Mouse (Mus musculus) MEL (cell line): Measurements from ENCODE around the gene Ambra1. TPM values are rescaled to one million over a fixed set of nuclear protein-coding genes. Genes with fewer than 3 reads are reported as not detected.

ENCODE experiments used
- DNase-seq: peaks from one replicate; pipeline ENCODE4 v3.0.0; 2011; ENCODE audit warnings: low read depth, low spot score
- H3K27ac ChIP-seq: 2 replicates; pipeline ENCODE4 v1.5.1; 2012; ENCODE audit warnings: low read depth, mild to moderate bottlenecking, control low read depth, low read length, moderate library complexity; ENCODE audit not compliant: control insufficient read depth
- H3K27me3 ChIP-seq, 2 experiments: fragments of 150-350 bp in 1 of 2; sonication (generic) in 1 of 2; 2 replicates each; pipeline ENCODE4 v1.6.1; 2012; ENCODE audit warnings: low read length in 2 of 2, mild to moderate bottlenecking in 2 of 2, improper control_type of control experiment in 1 of 2, moderate library complexity in 1 of 2; ENCODE audit not compliant: insufficient read depth in 2 of 2, control insufficient read depth in 1 of 2
- H3K36me3 ChIP-seq, 2 experiments: 2 replicates each; pipeline ENCODE4 v1.6.1; 2012 to 2014; ENCODE audit warnings: low read length in 2 of 2, improper control_type of control experiment in 1 of 2, inconsistent platforms in 1 of 2, mild to moderate bottlenecking in 1 of 2; ENCODE audit not compliant: insufficient read depth in 2 of 2, control insufficient read depth in 1 of 2
- H3K4me1 ChIP-seq, 2 experiments: fragments of 150-350 bp in 1 of 2; sonication (generic) in 1 of 2; 2 replicates each; pipeline ENCODE4 v1.6.1; 2012; ENCODE audit warnings: low read length in 2 of 2, improper control_type of control experiment in 1 of 2, mild to moderate bottlenecking in 1 of 2; ENCODE audit not compliant: insufficient read depth in 2 of 2, control insufficient read depth in 1 of 2
- H3K4me3 ChIP-seq, 2 experiments: fragments of 150-350 bp in 1 of 2; sonication (generic) in 1 of 2; 2 replicates each; pipeline ENCODE4 v1.5.1; 2012; ENCODE audit warnings: low read depth in 2 of 2, low read length in 2 of 2, mild to moderate bottlenecking in 2 of 2, moderate library complexity in 2 of 2, control low read depth in 1 of 2, improper control_type of control experiment in 1 of 2; ENCODE audit not compliant: control insufficient read depth in 1 of 2, insufficient read depth in 1 of 2
- H3K79me2 ChIP-seq: 2 replicates; pipeline ENCODE4 v1.6.1; 2012; ENCODE audit warnings: mild to moderate bottlenecking, low read length, moderate library complexity; ENCODE audit not compliant: control insufficient read depth, poor library complexity, insufficient read depth
- H3K9ac ChIP-seq: 2 replicates; pipeline ENCODE4 v1.6.1; 2012; ENCODE audit warnings: low read depth, mild to moderate bottlenecking, control low read depth, low read length, moderate library complexity; ENCODE audit not compliant: control insufficient read depth, poor library complexity, severe bottlenecking
- H3K9me3 ChIP-seq: fragments of 150-350 bp; sonication (generic); replicated peaks from 2 replicates; pipeline ENCODE4 v1.6.1; 2012; ENCODE audit warnings: mild to moderate bottlenecking, low read length, improper control_type of control experiment, moderate library complexity; ENCODE audit not compliant: insufficient read depth
- CHD2 ChIP-seq: IDR thresholded peaks from 2 replicates; pipeline ENCODE4 v1.6.1; 2011; ENCODE audit warnings: low read length, improper control_type of control experiment
- CTCF ChIP-seq, 3 experiments: IDR thresholded peaks in 2 of 3; conservative IDR thresholded peaks in 1 of 3; 2 replicates each; pipeline ENCODE4 v1.5.1; 2011 to 2012; ENCODE audit warnings: low read length in 3 of 3, low read depth in 2 of 3, mild to moderate bottlenecking in 2 of 3, improper control_type of control experiment in 1 of 3, inconsistent platforms in 1 of 3, mixed read lengths in 1 of 3, moderate library complexity in 1 of 3; ENCODE audit not compliant: control insufficient read depth in 1 of 3, insufficient read depth in 1 of 3, poor library complexity in 1 of 3, severe bottlenecking in 1 of 3
- E2F4 ChIP-seq: IDR thresholded peaks from 2 replicates; pipeline ENCODE4 v1.6.1; 2011; ENCODE audit warnings: low read depth, low read length, improper control_type of control experiment, borderline replicate concordance
- ELF1 ChIP-seq: IDR thresholded peaks from 2 replicates; pipeline ENCODE4 v1.6.1; 2014; ENCODE audit warnings: low read depth, mild to moderate bottlenecking, inconsistent platforms, low read length, improper control_type of control experiment, moderate library complexity
- EP300 ChIP-seq, 2 experiments: IDR thresholded peaks; 2 replicates each; pipeline ENCODE4 v1.6.1; 2011; ENCODE audit warnings: improper control_type of control experiment in 2 of 2, low read length in 2 of 2, low read depth in 1 of 2, mild to moderate bottlenecking in 1 of 2
- ETS1 ChIP-seq: IDR thresholded peaks from 2 replicates; pipeline ENCODE4 v1.6.1; 2012; ENCODE audit warnings: low read depth, mild to moderate bottlenecking, inconsistent platforms, low read length, improper control_type of control experiment, moderate library complexity
- GABPA ChIP-seq: IDR thresholded peaks from 2 replicates; pipeline ENCODE4 v1.6.1; 2012; ENCODE audit warnings: low read depth, mild to moderate bottlenecking, inconsistent platforms, low read length, improper control_type of control experiment, moderate library complexity
- GATA1 ChIP-seq: IDR thresholded peaks from 2 replicates; pipeline ENCODE4 v1.6.1; 2011; ENCODE audit warnings: low read depth, low read length, improper control_type of control experiment
- HCFC1 ChIP-seq: IDR thresholded peaks from 2 replicates; pipeline ENCODE4 v1.6.1; 2012; ENCODE audit warnings: low read depth, mild to moderate bottlenecking, inconsistent platforms, low read length, improper control_type of control experiment, moderate library complexity
- MAFK ChIP-seq: IDR thresholded peaks from 2 replicates; pipeline ENCODE4 v1.6.1; 2011; ENCODE audit warnings: low read depth, mild to moderate bottlenecking, low read length, improper control_type of control experiment, borderline replicate concordance
- MAX ChIP-seq: IDR thresholded peaks from 2 replicates; pipeline ENCODE4 v1.6.1; 2011; ENCODE audit warnings: low read length, improper control_type of control experiment
- MAZ ChIP-seq: IDR thresholded peaks from 2 replicates; pipeline ENCODE4 v1.6.1; 2012; ENCODE audit warnings: low read depth, mild to moderate bottlenecking, inconsistent platforms, low read length, improper control_type of control experiment
- MXI1 ChIP-seq: IDR thresholded peaks from 2 replicates; pipeline ENCODE4 v1.6.1; 2011; ENCODE audit warnings: mild to moderate bottlenecking, low read depth, low read length, improper control_type of control experiment
- MYC ChIP-seq: IDR thresholded peaks from 2 replicates; pipeline ENCODE4 v1.6.1; 2011; ENCODE audit warnings: low read depth, mild to moderate bottlenecking, low read length, improper control_type of control experiment, moderate library complexity
- NELFE ChIP-seq: IDR thresholded peaks from 2 replicates; pipeline ENCODE4 v1.6.1; 2011; ENCODE audit warnings: low read depth, low read length, improper control_type of control experiment
- NRF1 ChIP-seq: IDR thresholded peaks from 2 replicates; pipeline ENCODE4 v1.6.1; 2014; ENCODE audit warnings: low read depth, mild to moderate bottlenecking, inconsistent platforms, low read length, improper control_type of control experiment, moderate library complexity; ENCODE audit not compliant: poor library complexity, insufficient read depth, severe bottlenecking
- POLR2A ChIP-seq, 2 experiments: IDR thresholded peaks; 2 replicates each; pipeline ENCODE4 v1.6.1; 2011 to 2012; ENCODE audit warnings: low read length in 2 of 2, mild to moderate bottlenecking in 2 of 2, control low read depth in 1 of 2, improper control_type of control experiment in 1 of 2, low read depth in 1 of 2, moderate library complexity in 1 of 2; ENCODE audit not compliant: control insufficient read depth in 1 of 2, insufficient read depth in 1 of 2, poor library complexity in 1 of 2
- POLR2AphosphoS2 ChIP-seq: IDR thresholded peaks from 2 replicates; pipeline ENCODE4 v1.6.1; 2011; ENCODE audit warnings: low read length, improper control_type of control experiment
- RCOR1 ChIP-seq: IDR thresholded peaks from 2 replicates; pipeline ENCODE4 v1.6.1; 2012; ENCODE audit warnings: low read depth, mild to moderate bottlenecking, inconsistent platforms, low read length, improper control_type of control experiment
- SIN3A ChIP-seq: IDR thresholded peaks from 2 replicates; pipeline ENCODE4 v1.6.1; 2012; ENCODE audit warnings: low read length, improper control_type of control experiment, inconsistent platforms
- SMC3 ChIP-seq: IDR thresholded peaks from 2 replicates; pipeline ENCODE4 v1.6.1; 2011; ENCODE audit warnings: low read depth, low read length, improper control_type of control experiment
- TBP ChIP-seq: IDR thresholded peaks from 2 replicates; pipeline ENCODE4 v1.8.0; 2011; ENCODE audit warnings: low read depth, low read length, improper control_type of control experiment
- UBTF ChIP-seq: IDR thresholded peaks from 2 replicates; pipeline ENCODE4 v1.6.1; 2012; ENCODE audit warnings: low read depth, mild to moderate bottlenecking, inconsistent platforms, low read length, improper control_type of control experiment, moderate library complexity, borderline replicate concordance; ENCODE audit not compliant: insufficient read depth
- USF1 ChIP-seq: IDR thresholded peaks from 2 replicates; pipeline ENCODE4 v1.6.1; 2014; ENCODE audit warnings: low read depth, mild to moderate bottlenecking, inconsistent platforms, low read length, improper control_type of control experiment, moderate library complexity
- ZC3H11A ChIP-seq: IDR thresholded peaks from 2 replicates; pipeline ENCODE4 v1.6.1; 2012; ENCODE audit warnings: low read depth, mild to moderate bottlenecking, inconsistent platforms, low read length, improper control_type of control experiment
- ZKSCAN1 ChIP-seq: IDR thresholded peaks from 2 replicates; pipeline ENCODE4 v1.6.1; 2012; ENCODE audit warnings: low read depth, mild to moderate bottlenecking, inconsistent platforms, low read length, improper control_type of control experiment, moderate library complexity
- ZMIZ1 ChIP-seq: IDR thresholded peaks from 2 replicates; pipeline ENCODE4 v1.6.1; 2012; ENCODE audit warnings: low read depth, mild to moderate bottlenecking, inconsistent platforms, low read length, improper control_type of control experiment, moderate library complexity
- ZNF384 ChIP-seq: IDR thresholded peaks from 2 replicates; pipeline ENCODE4 v1.6.1; 2012; ENCODE audit warnings: low read depth, mild to moderate bottlenecking, inconsistent platforms, low read length, improper control_type of control experiment
- polyA plus RNA-seq, 2 experiments: library from polyadenylated mRNA; stranded (reverse) in 1 of 2; unstranded in 1 of 2; fragments of >175 nt in 1 of 2; fragments of >200 nt in 1 of 2; gene quantifications; 2 replicates each; pipeline versions ENCODE4 v1.2.1 to v1.2.4; 2012; ENCODE audit warnings: low replicate concordance in 2 of 2, low read depth in 1 of 2; ENCODE audit not compliant: insufficient read length in 2 of 2, insufficient read depth in 1 of 2, missing spikeins in 1 of 2
- total RNA-seq: library from RNA; depleted of rRNA; stranded (reverse); fragments of 300-350 nt; gene quantifications from 2 replicates; pipeline ENCODE4 v1.2.3, GENCODE M21; 2012

Gene Ambra1
- total and polyA plus RNA-seq, 3 experiments, result 14.6 to 24.7 TPM; not detected in 1

DNA sequence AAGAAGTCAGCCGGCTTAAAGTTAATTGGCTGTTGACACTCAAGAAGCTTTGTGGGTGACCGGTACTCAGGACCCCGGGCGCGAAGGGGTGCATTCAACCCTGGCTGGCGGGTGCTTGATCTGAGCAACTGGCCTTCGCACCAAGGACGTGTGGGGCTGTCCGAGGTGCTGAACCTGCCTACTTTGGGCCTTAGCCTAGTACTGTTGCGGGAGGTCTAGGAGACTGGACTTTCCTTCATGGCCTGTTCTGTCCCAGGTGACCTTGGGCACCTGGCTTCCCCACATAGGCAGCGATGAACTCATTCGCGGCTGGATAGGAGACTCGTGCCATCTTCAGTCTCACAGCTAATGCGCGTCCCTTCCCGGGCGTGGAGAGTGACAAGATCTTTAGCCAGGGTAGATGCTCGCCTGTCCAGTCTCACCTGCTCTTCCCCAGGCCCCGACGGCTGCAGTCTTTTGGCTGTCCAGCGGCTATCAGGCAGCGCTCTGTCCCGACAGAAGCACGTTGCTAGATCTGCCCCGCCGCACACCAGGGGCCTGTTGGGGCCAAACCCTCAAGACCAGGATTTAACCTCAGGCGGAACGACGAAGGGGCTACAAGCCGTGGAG is 191.4 kb downstream of the Ambra1 start:
- H3K9ac ChIP-seq, result no peak overlapping the region
- H3K4me1 ChIP-seq, result peaks cover 9 to 30% of the 10 kb centered on the region in 2 experiments
- H3K27me3 ChIP-seq, result no peaks in the 10 kb centered on the region
- no peak overlapping the region for H3K27ac ChIP-seq
- peaks cover 31% of the 10 kb centered on the region for H3K79me2 ChIP-seq
- DNase-seq, result peak; percentile 78
- peak; percentile 87 for TF ChIP-seq SIN3A
- 0 out of 2 replicates have a peak, but pooled peaks have one; percentile 32 for TF ChIP-seq POLR2AphosphoS2
- TF ChIP-seq E2F4, result no peak
- TF ChIP-seq EP300 (IDR thresholded peaks at IDR 0.05; ENCODE audit: low read depth in 1 of 2, low read length in 2 of 2), result 0 out of 4 replicates have a peak, but pooled peaks of 1 of the 2 experiments have one; percentile 6
- TF ChIP-seq MXI1, result peak; percentile 74; the same call in 1 of the 2 replicates
- no peak overlapping the region; a peak in 1 of 4 replicates for H3K4me3 ChIP-seq
- no peaks in the 10 kb centered on the region for H3K9me3 ChIP-seq
- peaks cover 0 to 16% of the 10 kb centered on the region in 2 experiments; a peak in 2 of 4 replicates for H3K36me3 ChIP-seq

DNA sequence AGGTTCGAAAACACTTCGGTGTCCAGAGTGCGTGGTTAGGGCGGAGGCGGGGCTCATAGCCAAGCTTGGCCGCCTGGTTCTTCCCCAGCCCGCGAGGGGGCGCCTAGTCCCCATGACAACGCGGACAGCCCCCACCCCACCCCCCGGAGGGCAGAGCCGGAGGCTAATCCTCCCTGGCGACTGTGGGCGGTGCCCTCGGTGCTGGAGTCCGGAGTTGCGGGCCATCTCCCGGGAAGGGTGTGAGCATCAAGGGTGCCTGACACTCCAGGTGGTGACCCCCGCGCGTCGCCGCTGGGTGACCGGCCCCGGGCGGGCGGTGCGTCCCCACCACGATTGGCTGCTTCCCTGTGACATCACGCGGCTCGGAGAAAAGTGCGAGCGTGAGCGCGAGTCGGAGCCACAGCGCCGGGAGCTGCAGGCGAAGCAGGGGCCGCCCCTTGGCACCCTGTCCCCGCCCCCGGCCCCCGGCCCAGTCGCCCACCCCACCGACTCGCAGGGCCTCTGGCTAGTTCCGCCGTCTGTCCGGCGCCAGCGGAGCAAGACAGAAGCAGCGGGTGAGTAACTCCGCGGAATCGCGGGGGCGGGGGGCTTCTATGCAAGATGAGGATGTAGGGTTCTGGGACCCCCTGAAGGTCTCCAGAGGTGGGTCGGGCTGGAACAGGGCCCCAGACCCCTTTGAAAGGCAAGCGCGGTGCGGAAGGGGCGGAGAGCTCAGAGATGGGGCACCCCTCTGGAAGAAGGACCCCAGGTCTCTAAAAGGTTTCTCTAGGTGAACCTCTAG is 192.0 kb downstream of the Ambra1 start:
- Histone ChIP-seq H3K9ac (peak overlapping the region; percentile 85), H3K4me1 (peaks cover 6 to 24% of the 10 kb centered on the region in 2 experiments), H3K79me2 (peaks cover 34% of the 10 kb centered on the region), H3K27me3 (no peaks in the 10 kb centered on the region)
- peak; percentile 86 for DNase-seq
- peak; percentile 93 for TF ChIP-seq MAZ
- TF ChIP-seq CTCF (IDR thresholded peaks at IDR 0.05 in 2 of 3, conservative IDR thresholded peaks at IDR 0.05 in 1 of 3; ENCODE audit: control insufficient read depth in 1 of 3, insufficient read depth in 1 of 3, low read depth in 2 of 3, low read length in 3 of 3, poor library complexity in 1 of 3, severe bottlenecking in 1 of 3), result peak; percentile 37 to 81 (median 60); a peak in 5 of 6 replicates
- TF ChIP-seq NRF1, result no peak
- TF ChIP-seq ZC3H11A, result no peak
- peak; percentile 36 for TF ChIP-seq NELFE
- TF ChIP-seq E2F4, result no peak
- TF ChIP-seq ELF1, result no peak
- 0 out of 4 replicates have a peak, but pooled peaks of 1 of the 2 experiments have one; percentile 0 for TF ChIP-seq EP300 (IDR thresholded peaks at IDR 0.05; ENCODE audit: low read depth in 1 of 2, low read length in 2 of 2)
- TF ChIP-seq SMC3, result no peak
- TF ChIP-seq POLR2AphosphoS2, result no peak
- no peak for TF ChIP-seq CHD2
- no peak for TF ChIP-seq MAFK
- no peak for TF ChIP-seq GABPA
- TF ChIP-seq UBTF, result no peak
- 0 out of 2 replicates have a peak, but pooled peaks have one; percentile 2 for TF ChIP-seq MYC
- 0 out of 2 replicates have a peak, but pooled peaks have one; percentile 8 for TF ChIP-seq RCOR1
- peak; percentile 33; the same call in 1 of the 2 replicates for TF ChIP-seq MAX
- no peak for TF ChIP-seq TBP
- TF ChIP-seq ZMIZ1, result peak; percentile 62; the same call in 1 of the 2 replicates
- TF ChIP-seq ZKSCAN1, result no peak
- no peak for TF ChIP-seq GATA1
- TF ChIP-seq POLR2A (IDR thresholded peaks at IDR 0.05; ENCODE audit: control insufficient read depth in 1 of 2, insufficient read depth in 1 of 2, low read depth in 1 of 2, low read length in 2 of 2, poor library complexity in 1 of 2), result peak in 1 of 2 experiments; percentile 39; a peak in 1 of 4 replicates
- TF ChIP-seq ETS1, result no peak
- no peak for TF ChIP-seq USF1
- TF ChIP-seq HCFC1, result peak; percentile 45; the same call in 1 of the 2 replicates
- TF ChIP-seq MXI1, result peak; percentile 46; the same call in 1 of the 2 replicates
- no peak for TF ChIP-seq ZNF384
- TF ChIP-seq SIN3A, result peak; percentile 67
- TF ChIP-seq, all 39 proteins: peak for 12
- Histone ChIP-seq H3K4me3 (peak overlapping the region; percentile 70 to 75), H3K27ac (peak overlapping the region; percentile 84), H3K9me3 (no peaks in the 10 kb centered on the region), H3K36me3 (peaks cover 0 to 10% of the 10 kb centered on the region in 2 experiments; a peak in 2 of 4 replicates)
